In genomic region chr5:73150877-73151445, GRCm38 (mm10) we compare ENCODE assay signal across 19 mouse cellular contexts.
DNase-seq lines count a peak whose midpoint lies in the region; ATAC-seq and TF ChIP-seq lines count a peak whose summit lies in the region.
"Had no signal": no experiment of that assay in that cellular context is flagged by ENCODE, and none has a peak within 500 bp of the region (broad histone marks: within the 10 kb centered on the region; RNA-seq: fewer than 3 reads in every experiment).

No protein-coding gene starts in this region.

- H3K36me3 ChIP-seq in ES-E14 (ENCODE audit: control insufficient read depth, insufficient read depth, low read length, poor library complexity, severe bottlenecking), result no peaks in the 10 kb centered on the region; the same call in 1 of the 2 replicates

- TF ChIP-seq CTCF in layer of hippocampus, adult 2 months (conservative IDR thresholded peaks at IDR 0.05), result no peak

- H3K4me3 ChIP-seq in layer of hippocampus, adult 2 months, result no peak overlapping the region
- H3K4me3 ChIP-seq in ES-E14 (ENCODE audit: insufficient read depth in 1 of 2, low read depth in 1 of 2, low read length in 2 of 2, poor library complexity in 1 of 2, severe bottlenecking in 1 of 2), result no peak overlapping the region
- H3K4me3 ChIP-seq: kidney, embryonic 15.5 days; limb, embryonic 12.5 days; midbrain, embryonic 13.5 days had no signal

- H3K27ac ChIP-seq in layer of hippocampus, adult 2 months, result peak overlapping the region; percentile 69
- H3K27ac ChIP-seq in ES-E14 (ENCODE audit: insufficient read depth, low read depth, low read length, poor library complexity, severe bottlenecking), result no peak overlapping the region
- H3K27ac ChIP-seq: hindbrain, postnatal 0 days; kidney, embryonic 15.5 days; limb, embryonic 12.5 days; midbrain, embryonic 13.5 days had no signal

- H3K4me1 ChIP-seq in ES-E14 (ENCODE audit: control insufficient read depth in 2 of 2, insufficient read depth in 2 of 2, low read length in 2 of 2, poor library complexity in 1 of 2), result peaks cover 8 to 12% of the 10 kb centered on the region in 2 experiments; a peak in 3 of 4 replicates
- H3K4me1 ChIP-seq: limb, embryonic 12.5 days; midbrain, embryonic 13.5 days had no signal

- H3K9ac ChIP-seq in ES-E14 (ENCODE audit: insufficient read depth, low read depth, low read length, poor library complexity, severe bottlenecking), result no peak overlapping the region
- H3K9ac ChIP-seq: forebrain, postnatal 0 days; kidney, embryonic 15.5 days; limb, embryonic 12.5 days; liver, postnatal 0 days; midbrain, embryonic 13.5 days had no signal

- H3K9me3 ChIP-seq in ES-E14 (ENCODE audit: control insufficient read depth, insufficient read depth, low read depth, low read length), result no peaks in the 10 kb centered on the region
- H3K9me3 ChIP-seq: kidney, embryonic 15.5 days; limb, embryonic 12.5 days; midbrain, embryonic 13.5 days had no signal

- in situ Hi-C loops in ES-E14 (cut with MboI; ENCODE audit: low sequenced_read_pairs in 2 of 2, unreplicated experiment in 2 of 2), result no loop called here

- peak; percentile 27 to 34 for DNase-seq in cerebellum, adult 18-20 months
- no peak for DNase-seq in cerebellum, adult 8-10 months
- DNase-seq in layer of hippocampus, adult 2 months (ENCODE audit: low spot score in 2 of 2), result no peak
- no peak for DNase-seq in layer of hippocampus, adult 9-11 months
- DNase-seq in ES-E14 (ENCODE audit: low read depth, low spot score), result no peak
- peak; percentile 35 to 67 for DNase-seq in cerebellum, postnatal 25 days
- DNase-seq: adrenal gland, postnatal 14 days; forebrain, postnatal 0 days; kidney, postnatal 4 days; liver, postnatal 0 days; right cerebral cortex, postnatal 14 days; spleen, adult 18-20 months had no signal

- no peak for ATAC-seq in megakaryocyte progenitor cell, adult 5-6 weeks (replicated peaks; ENCODE audit: poor library complexity)
- ATAC-seq: forebrain, postnatal 0 days; hindbrain, postnatal 0 days; intestine, postnatal 0 days; liver, postnatal 0 days; lung, postnatal 0 days; midbrain, embryonic 13.5 days had no signal

TF ChIP-seq in ES-E14, 5 proteins besides CTCF, POLR2A, EP300 and RAD21:
- no peak for TF ChIP-seq ZC3H11A (IDR thresholded peaks at IDR 0.05; ENCODE audit: borderline replicate concordance, low read depth, low read length)
- peak; percentile 80 for TF ChIP-seq MAFK (IDR thresholded peaks at IDR 0.05; ENCODE audit: insufficient read depth, low read depth, low read length)
- TF ChIP-seq ZNF384 (IDR thresholded peaks at IDR 0.05; ENCODE audit: low read depth, low read length), result no peak
- no peak for TF ChIP-seq HCFC1 (IDR thresholded peaks at IDR 0.05; ENCODE audit: borderline replicate concordance, insufficient read depth, low read length)
- no peak for TF ChIP-seq CHD2 (IDR thresholded peaks at IDR 0.05; ENCODE audit: low read depth, low read length)

Comparison
In these comparisons a context has a peak if more than half of its experiments do, and no peak if none do; other contexts are left out.
1. DNase-seq: peak in cerebellum, adult 18-20 months (2 of 2) and cerebellum, postnatal 25 days (2 of 2); none in cerebellum, adult 8-10 months (single experiment), layer of hippocampus, adult 2 months (0 of 2), layer of hippocampus, adult 9-11 months (single experiment) and ES-E14 (single experiment).